Mouse (Mus musculus): ENCODE results near the gene Fars2.

DNA sequence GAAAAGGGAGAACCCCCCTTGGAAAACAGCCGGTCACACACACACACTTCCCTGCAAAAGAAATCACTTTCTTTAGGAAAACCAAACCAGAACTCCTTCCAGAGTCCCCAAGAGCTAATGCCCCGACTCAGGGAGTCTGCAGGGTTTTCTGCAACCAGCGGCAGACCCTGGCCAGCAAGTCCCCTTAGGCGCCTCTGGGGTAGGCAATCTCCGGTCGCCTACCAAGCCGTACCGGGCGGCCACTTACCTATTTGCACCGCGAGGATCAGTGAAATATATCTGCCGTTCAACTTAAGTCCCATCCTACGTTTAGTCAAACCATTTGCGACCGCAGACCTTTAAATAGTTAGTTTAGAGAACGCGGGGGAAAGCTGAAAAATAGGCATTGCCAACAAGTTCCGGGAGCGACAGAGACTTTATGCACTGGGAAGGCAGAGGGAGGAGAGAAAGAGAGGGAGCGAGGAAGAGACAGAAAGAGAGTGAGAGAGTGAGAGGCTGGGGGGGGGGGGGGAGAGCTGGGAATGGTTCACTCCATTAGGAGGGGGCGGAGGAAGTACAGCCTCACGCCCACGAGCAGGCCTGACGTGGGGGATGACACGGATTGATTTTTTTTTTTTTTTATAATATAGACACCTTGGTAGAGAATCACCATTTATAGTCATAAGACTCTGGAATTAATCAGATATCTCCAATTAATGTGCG is 616.9 kb downstream of the Fars2 start:
- no peak for TF ChIP-seq POLR2A (IDR thresholded peaks at IDR 0.05; ENCODE audit: control insufficient read depth, low read depth, low read length)
- no peak for TF ChIP-seq CTCF (IDR thresholded peaks at IDR 0.05; ENCODE audit: control insufficient read depth, insufficient read depth, insufficient replicate concordance, low read depth, low read length)

All from testis, adult 2 months (tissue).